Mouse (Mus musculus) kidney, embryonic 16.5 days (tissue): Measurements from ENCODE around the gene AU022751. TPM values are rescaled to one million over a fixed set of nuclear protein-coding genes. Genes with fewer than 3 reads are reported as not detected.
A peak's percentile ranks its signal among the peaks of the same experiment; 100 is the strongest.
"Not testable (repeated sequence)": the region's sequence is repeated elsewhere in the genome, so short reads cannot be mapped to it uniquely, and the experiment has no call there.

ENCODE experiments used
- ATAC-seq: fragments of 200-750 bp; cut with Nextera tagmentation; 2 replicates; pipeline ENCODE4 v1.8.0; 2017; ENCODE audit warnings: moderate TSS enrichment; ENCODE audit not compliant: low FRiP score, low TSS enrichment
- H3K27ac ChIP-seq: fragments of 300-500 bp; sonication (generic); 2 replicates; pipeline ENCODE4 v1.5.1; 2014; ENCODE audit warnings: low read length
- H3K27me3 ChIP-seq: fragments of 300-500 bp; sonication (generic); 2 replicates; pipeline ENCODE4 v1.6.1; 2014; ENCODE audit warnings: low read length, control low read depth, mixed read lengths; ENCODE audit not compliant: insufficient read depth
- H3K36me3 ChIP-seq: fragments of 300-500 bp; sonication (generic); 2 replicates; pipeline ENCODE4 v1.6.1; 2014; ENCODE audit warnings: low read length, control low read depth, mixed read lengths; ENCODE audit not compliant: insufficient read depth
- H3K4me1 ChIP-seq: fragments of 300-500 bp; sonication (generic); 2 replicates; pipeline ENCODE4 v1.6.1; 2014; ENCODE audit warnings: low read length, control low read depth, mixed read lengths; ENCODE audit not compliant: insufficient read depth
- H3K4me2 ChIP-seq: fragments of 300-500 bp; sonication (generic); replicated peaks from 2 replicates; pipeline ENCODE4 v1.6.1; 2014; ENCODE audit warnings: low read depth, low read length
- H3K4me3 ChIP-seq: fragments of 300-500 bp; sonication (generic); 2 replicates; pipeline ENCODE4 v1.5.1; 2014; ENCODE audit warnings: mild to moderate bottlenecking, low read length
- H3K9ac ChIP-seq: fragments of 300-500 bp; sonication (generic); replicated peaks from 2 replicates; pipeline ENCODE4 v1.6.1; 2014; ENCODE audit warnings: low read length
- H3K9me3 ChIP-seq: fragments of 300-500 bp; sonication (generic); 2 replicates; pipeline ENCODE4 v1.6.1; 2016; ENCODE audit warnings: low read length, control low read depth
- WGBS: fragments of 180-500 bp; shearing (Covaris S2); extraction: QIAGEN DNeasy Blood & Tissue Kit; methylation state at CpG from one replicate; pipeline ENCODE4 v1.1.7; 2014; 5-methylcytosine and 5-hydroxymethylcytosine counted together
- microRNA-seq: library from miRNA; unstranded; fragments of <30 nt; microRNA quantifications from one replicate; pipeline ENCODE4, GENCODE M21; 2016
- polyA plus RNA-seq: library from polyadenylated mRNA; unstranded; fragments of >200 nt; fragmentation: Nextera tagmentation; extraction: Ambion mirVana; gene quantifications from 2 replicates; pipeline ENCODE4 v1.2.1, GENCODE M21; 2015

The AU022751 gene
- polyA plus RNA-seq = not detected in 2 replicates

- Histone ChIP-seq H3K9ac (no peak within 1 kb of the TSS), H3K36me3 (no peaks in the 10 kb centered on the region), H3K4me3 (no peak within 1 kb of the TSS), H3K4me1 (no peaks in the 10 kb centered on the region), H3K27ac (no peak within 1 kb of the TSS), H3K9me3 (peaks cover 26% of the 10 kb centered on the region), H3K4me2 (no peak within 1 kb of the TSS), H3K27me3 (no peaks in the 10 kb centered on the region)
- WGBS = 90% methylated on average over 39 of the region's 39 CpGs
- ATAC-seq = no peak
Observed at GRCm38 (mm10) chrX:6082954-6083680, at the start of gene AU022751. Gene AU022751, minus strand, starts transcription at chrX:6083419.

GRCm38 (mm10) chrX:6091996-6092757 is 9.0 kb upstream of the AU022751 start:
- Histone ChIP-seq H3K27ac (no peak overlapping the region), H3K9ac (0 out of 2 replicates have a peak overlapping the region, but pooled peaks have one; percentile 4)
- peak; percentile 84 for ATAC-seq

GRCm38 (mm10) chrX:6091547-6091946 is 8.3 kb upstream of the AU022751 start:
- H3K36me3 ChIP-seq = no peaks in the 10 kb centered on the region
- H3K4me2 ChIP-seq = peak overlapping the region; percentile 54
- H3K27me3 ChIP-seq = no peaks in the 10 kb centered on the region; the same call in 1 of the 2 replicates
- H3K9me3 ChIP-seq = no peaks in the 10 kb centered on the region
- no peak overlapping the region for H3K9ac ChIP-seq
- 25% methylated on average over 12 of the region's 12 CpGs for WGBS
- no peaks in the 10 kb centered on the region for H3K4me1 ChIP-seq
- H3K27ac ChIP-seq = no peak overlapping the region
- H3K4me3 ChIP-seq = peak overlapping the region; percentile 38
- ATAC-seq = no peak

More at GRCm38 (mm10) chrX:6091996-6092757, 9.0 kb upstream of the AU022751 start:
- WGBS = 15% methylated on average over 30 of the region's 30 CpGs
- Histone ChIP-seq H3K4me3 (peak overlapping the region; percentile 38), H3K4me2 (peak overlapping the region; percentile 54), H3K4me1 (no peaks in the 10 kb centered on the region), H3K36me3 (no peaks in the 10 kb centered on the region), H3K27me3 (no peaks in the 10 kb centered on the region; the same call in 1 of the 2 replicates), H3K9me3 (no peaks in the 10 kb centered on the region)

GRCm38 (mm10) chrX:6061563-6061962 is 21.7 kb downstream of the AU022751 start:
- Histone ChIP-seq H3K4me1 (no peaks in the 10 kb centered on the region), H3K9me3 (no peaks in the 10 kb centered on the region), H3K27ac (no peak overlapping the region), H3K9ac (no peak overlapping the region), H3K27me3 (no peaks in the 10 kb centered on the region), H3K36me3 (no peaks in the 10 kb centered on the region), H3K4me2 (no peak overlapping the region), H3K4me3 (no peak overlapping the region)
- 69% methylated on average over 1 of the region's 1 CpGs for WGBS
- no peak for ATAC-seq

- Histone ChIP-seq H3K4me2 (peak overlapping the region; percentile 46), H3K4me3 (peak overlapping the region; percentile 36)
- peak; percentile 76 for ATAC-seq
- H3K9ac ChIP-seq, H3K9me3 ChIP-seq, H3K27ac ChIP-seq, H3K36me3 ChIP-seq, H3K27me3 ChIP-seq, H3K4me1 ChIP-seq: not testable (repeated sequence)
- 12% methylated on average over 8 of the region's 60 CpGs for WGBS
Observed at GRCm38 (mm10) chrX:6047936-6048614, 35.1 kb downstream of the AU022751 start.

- H3K9me3 ChIP-seq, H3K9ac ChIP-seq, H3K27ac ChIP-seq, H3K4me1 ChIP-seq, H3K36me3 ChIP-seq, H3K27me3 ChIP-seq: not testable (repeated sequence)
- no CpG with 5 or more reads among the region's 121 CpGs for WGBS
- peak within 1 kb of the TSS; percentile 18 for H3K4me2 ChIP-seq
- peak within 1 kb of the TSS; percentile 36 for H3K4me3 ChIP-seq
- peak; percentile 91 for ATAC-seq
Observed at GRCm38 (mm10) chrX:6047066-6047935, 35.9 kb downstream of the AU022751 start, which contains the start of gene Nudt11. Gene Nudt11, plus strand, starts transcription at chrX:6047453.

Small RNAs within 50 kb of the gene (microRNA-seq; reads per million reads assigned to microRNA genes)
- not detected for gene Gm27360

Other genes starting within 250 kb of the AU022751 start
- gene Nudt11, start 36.0 kb downstream of the AU022751 start, polyA plus RNA-seq = 3.2 and 3.9 TPM in 2 replicates
- 10.6 and 11.6 TPM in 2 replicates for gene Nudt10, start 89.6 kb upstream of the AU022751 start, polyA plus RNA-seq
- gene Bmp15, start 237.3 kb upstream of the AU022751 start, polyA plus RNA-seq = 0.05 and 0.06 TPM in 2 replicates